ENCODE assay signal across 8 mouse cellular contexts in genomic region chr12:54489675-54490074, GRCm38 (mm10).
DNase-seq lines count a peak whose midpoint lies in the region; ATAC-seq lines count a peak whose summit lies in the region.

No protein-coding gene starts in this region.

- H3K27ac ChIP-seq in intestine, embryonic 16.5 days (ENCODE audit: low read length): no peak overlapping the region
- H3K27ac ChIP-seq in midbrain, embryonic 14.5 days (replicated peaks; ENCODE audit: low read depth, low read length): no peak overlapping the region

- ATAC-seq in cerebellum, adult (ENCODE audit: insufficient number of reproducible peaks, low FRiP score, low TSS enrichment): no peak
- peak; percentile 85 for ATAC-seq in granulocyte monocyte progenitor cell, adult 5-6 weeks (replicated peaks; ENCODE audit: poor library complexity, severe bottlenecking)
- ATAC-seq in intestine, embryonic 16.5 days: peak; percentile 67
- ATAC-seq in midbrain, embryonic 14.5 days (ENCODE audit: low FRiP score, low TSS enrichment): peak; percentile 69; the same call in 1 of the 2 replicates

- no peaks in the 10 kb centered on the region for H3K9me3 ChIP-seq in intestine, embryonic 16.5 days (ENCODE audit: control insufficient read depth, low read length)
- H3K9me3 ChIP-seq in midbrain, embryonic 14.5 days (ENCODE audit: control insufficient read depth, low read length): no peaks in the 10 kb centered on the region

- under 1% methylated on average over 8 of the region's 8 CpGs for WGBS in intestine, embryonic 16.5 days
- 5% methylated on average over 8 of the region's 8 CpGs for WGBS in midbrain, embryonic 14.5 days

- DNase-seq in cerebellum, adult 11 months: peak; percentile 24
- peak; percentile 54 for DNase-seq in embryo, embryonic 11.5 days (ENCODE audit: low read depth, low spot score)
- DNase-seq in left cerebral cortex, postnatal 14 days (ENCODE audit: low spot score in 2 of 2): peak; percentile 70 to 83
- DNase-seq in midbrain, embryonic 14.5 days: peak; percentile 90
- peak; percentile 32 to 64 for DNase-seq in spleen, postnatal 4 days (ENCODE audit: low spot score in 2 of 2)

- H3K4me3 ChIP-seq in intestine, embryonic 16.5 days (ENCODE audit: low read length): no peak overlapping the region
- no peak overlapping the region for H3K4me3 ChIP-seq in midbrain, embryonic 14.5 days (replicated peaks; ENCODE audit: low read depth, low read length)

- no peak overlapping the region for H3K4me2 ChIP-seq in intestine, embryonic 16.5 days (ENCODE audit: low read depth, low read length)
- no peak overlapping the region for H3K4me2 ChIP-seq in midbrain, embryonic 14.5 days (ENCODE audit: low read length)

- no peaks in the 10 kb centered on the region for H3K36me3 ChIP-seq in intestine, embryonic 16.5 days (ENCODE audit: control insufficient read depth, insufficient read depth, low read length)
- no peaks in the 10 kb centered on the region for H3K36me3 ChIP-seq in midbrain, embryonic 14.5 days (ENCODE audit: control insufficient read depth, insufficient read depth, low read length)

- no peaks in the 10 kb centered on the region for H3K27me3 ChIP-seq in intestine, embryonic 16.5 days (replicated peaks; ENCODE audit: control insufficient read depth, insufficient read depth, low read length)
- no peaks in the 10 kb centered on the region; the same call in 1 of the 2 replicates for H3K27me3 ChIP-seq in midbrain, embryonic 14.5 days (ENCODE audit: control insufficient read depth, insufficient read depth, low read length)

- H3K4me1 ChIP-seq in intestine, embryonic 16.5 days (ENCODE audit: control insufficient read depth, insufficient read depth, low read length): peaks cover 15% of the 10 kb centered on the region; the same call in 1 of the 2 replicates
- H3K4me1 ChIP-seq in midbrain, embryonic 14.5 days (ENCODE audit: control insufficient read depth, insufficient read depth, low read length): no peaks in the 10 kb centered on the region

- intact Hi-C loops in left cerebral cortex, postnatal 14 days (cut with DNase I): loop anchor here (2.0 to 10.0 kb wide), 2 partner anchors 285 to 391 kb away; partner anchors contain the start of gene Egln3

- H3K9ac ChIP-seq in intestine, embryonic 16.5 days (ENCODE audit: low read depth, low read length): no peak overlapping the region
- H3K9ac ChIP-seq in midbrain, embryonic 14.5 days (replicated peaks; ENCODE audit: low read length): no peak overlapping the region

Comparison
In these comparisons a context has a peak if more than half of its experiments do, and no peak if none do; other contexts are left out.
1. DNase-seq: peak in every context shown above with its lines; median percentile 90 in midbrain, embryonic 14.5 days; 76 in left cerebral cortex, postnatal 14 days; 54 in embryo, embryonic 11.5 days; 48 in spleen, postnatal 4 days; 24 in cerebellum, adult 11 months.